Mouse (Mus musculus): ENCODE data around the gene Sik3. TPM values are rescaled to one million over a fixed set of nuclear protein-coding genes. Genes with fewer than 3 reads are reported as not detected.
"Not testable (repeated sequence)": the region's sequence is repeated elsewhere in the genome, so short reads cannot be mapped to it uniquely, and the experiment has no call there.

The Sik3 gene
- total RNA-seq, 1 experiment from 2014 or later: 34.0 TPM

GRCm38 (mm10) chr9:46132821-46133220 is 120.2 kb downstream of the Sik3 start:
- ATAC-seq (ENCODE audit: extremely low read depth, insufficient number of reproducible peaks, low FRiP score, poor library complexity, severe bottlenecking): not testable (repeated sequence)

- no peak for ATAC-seq (ENCODE audit: extremely low read depth, insufficient number of reproducible peaks, low FRiP score, poor library complexity, severe bottlenecking)
Observed at GRCm38 (mm10) chr9:46138831-46139230, 126.2 kb downstream of the Sik3 start.

- no peak for ATAC-seq (ENCODE audit: extremely low read depth, insufficient number of reproducible peaks, low FRiP score, poor library complexity, severe bottlenecking)
Observed at GRCm38 (mm10) chr9:46140811-46141210, 128.2 kb downstream of the Sik3 start.

- no peak for ATAC-seq (ENCODE audit: extremely low read depth, insufficient number of reproducible peaks, low FRiP score, poor library complexity, severe bottlenecking)
Observed at GRCm38 (mm10) chr9:46142031-46142430, 129.4 kb downstream of the Sik3 start.

GRCm38 (mm10) chr9:46142492-46142891 is 129.9 kb downstream of the Sik3 start:
- ATAC-seq (ENCODE audit: extremely low read depth, insufficient number of reproducible peaks, low FRiP score, poor library complexity, severe bottlenecking): no peak

- ATAC-seq (ENCODE audit: extremely low read depth, insufficient number of reproducible peaks, low FRiP score, poor library complexity, severe bottlenecking): no peak
Observed at GRCm38 (mm10) chr9:46144976-46145375, 132.4 kb downstream of the Sik3 start.

- no peak for ATAC-seq (ENCODE audit: extremely low read depth, insufficient number of reproducible peaks, low FRiP score, poor library complexity, severe bottlenecking)
Observed at GRCm38 (mm10) chr9:46146437-46146836, 133.8 kb downstream of the Sik3 start.

- no peak for ATAC-seq (ENCODE audit: extremely low read depth, insufficient number of reproducible peaks, low FRiP score, poor library complexity, severe bottlenecking)
Observed at GRCm38 (mm10) chr9:46148723-46149122, 136.1 kb downstream of the Sik3 start.

GRCm38 (mm10) chr9:46149392-46149791 is 136.8 kb downstream of the Sik3 start:
- ATAC-seq (ENCODE audit: extremely low read depth, insufficient number of reproducible peaks, low FRiP score, poor library complexity, severe bottlenecking): no peak

GRCm38 (mm10) chr9:46150116-46150515 is 137.5 kb downstream of the Sik3 start:
- no peak for ATAC-seq (ENCODE audit: extremely low read depth, insufficient number of reproducible peaks, low FRiP score, poor library complexity, severe bottlenecking)

- no peak for ATAC-seq (ENCODE audit: extremely low read depth, insufficient number of reproducible peaks, low FRiP score, poor library complexity, severe bottlenecking)
Observed at GRCm38 (mm10) chr9:46150890-46151703, 138.5 kb downstream of the Sik3 start.

GRCm38 (mm10) chr9:46151704-46152040 is 139.1 kb downstream of the Sik3 start:
- ATAC-seq (ENCODE audit: extremely low read depth, insufficient number of reproducible peaks, low FRiP score, poor library complexity, severe bottlenecking): no peak

GRCm38 (mm10) chr9:46152067-46153015 is 139.7 kb downstream of the Sik3 start:
- no peak for ATAC-seq (ENCODE audit: extremely low read depth, insufficient number of reproducible peaks, low FRiP score, poor library complexity, severe bottlenecking)

GRCm38 (mm10) chr9:46154469-46154868 is 141.8 kb downstream of the Sik3 start:
- no peak for ATAC-seq (ENCODE audit: extremely low read depth, insufficient number of reproducible peaks, low FRiP score, poor library complexity, severe bottlenecking)

- no peak for ATAC-seq (ENCODE audit: extremely low read depth, insufficient number of reproducible peaks, low FRiP score, poor library complexity, severe bottlenecking)
Observed at GRCm38 (mm10) chr9:46155026-46155425, 142.4 kb downstream of the Sik3 start.

GRCm38 (mm10) chr9:46155818-46156217 is 143.2 kb downstream of the Sik3 start:
- ATAC-seq (ENCODE audit: extremely low read depth, insufficient number of reproducible peaks, low FRiP score, poor library complexity, severe bottlenecking): not testable (repeated sequence)

GRCm38 (mm10) chr9:46156711-46157110 is 144.1 kb downstream of the Sik3 start:
- no peak for ATAC-seq (ENCODE audit: extremely low read depth, insufficient number of reproducible peaks, low FRiP score, poor library complexity, severe bottlenecking)

- ATAC-seq (ENCODE audit: extremely low read depth, insufficient number of reproducible peaks, low FRiP score, poor library complexity, severe bottlenecking): no peak
Observed at GRCm38 (mm10) chr9:46158273-46158813, 145.7 kb downstream of the Sik3 start.

GRCm38 (mm10) chr9:46163430-46163829 is 150.8 kb downstream of the Sik3 start:
- no peak for ATAC-seq (ENCODE audit: extremely low read depth, insufficient number of reproducible peaks, low FRiP score, poor library complexity, severe bottlenecking)

- ATAC-seq (ENCODE audit: extremely low read depth, insufficient number of reproducible peaks, low FRiP score, poor library complexity, severe bottlenecking): no peak
Observed at GRCm38 (mm10) chr9:46168802-46169201, 156.2 kb downstream of the Sik3 start.

All from neutrophil, adult 5-6 weeks (primary cell).